Mouse (Mus musculus) olfactory bulb, adult 2 months (tissue): ENCODE measurements around the gene Coro2a. TPM values are rescaled to one million over a fixed set of nuclear protein-coding genes. Genes with fewer than 3 reads are reported as not detected.

Experiments used
- H3K27ac ChIP-seq: fragments of 200-500 bp; 2 replicates; pipeline ENCODE4 v1.5.1; 2012; ENCODE audit warnings: low read depth, low read length; ENCODE audit not compliant: insufficient read depth
- H3K4me1 ChIP-seq: fragments of 200-500 bp; 2 replicates; pipeline ENCODE4 v1.6.1; 2012; ENCODE audit warnings: low read length; ENCODE audit not compliant: control insufficient read depth, insufficient read depth
- H3K4me3 ChIP-seq: fragments of 200-500 bp; 2 replicates; pipeline ENCODE4 v1.5.1; 2012; ENCODE audit warnings: mild to moderate bottlenecking, low read depth, low read length, moderate library complexity; ENCODE audit not compliant: insufficient read depth
- CTCF ChIP-seq: fragments of 200-500 bp; IDR thresholded peaks from 2 replicates; pipeline ENCODE4 v1.5.1; 2012; ENCODE audit warnings: low read depth, mild to moderate bottlenecking, low read length, moderate library complexity; ENCODE audit not compliant: insufficient read depth
- POLR2A ChIP-seq: fragments of 200-500 bp; IDR thresholded peaks from 2 replicates; pipeline ENCODE4 v1.6.1; 2012; ENCODE audit warnings: mild to moderate bottlenecking, low read depth, low read length, moderate library complexity; ENCODE audit not compliant: insufficient read depth
- WGBS: fragments of 180-500 bp; shearing (Covaris S2); methylation state at CpG from one replicate; pipeline ENCODE4 v1.1.7; 2018; 5-methylcytosine and 5-hydroxymethylcytosine counted together
- polyA plus RNA-seq: library from polyadenylated mRNA; stranded (reverse); fragments of >200 nt; gene quantifications from 2 replicates; pipeline ENCODE4 v1.2.4, GENCODE M21; 2012; ENCODE audit warnings: low replicate concordance; ENCODE audit not compliant: missing spikeins, insufficient read depth, insufficient read length

The Coro2a gene
- polyA plus RNA-seq, 1 experiment: not detected

DNA sequence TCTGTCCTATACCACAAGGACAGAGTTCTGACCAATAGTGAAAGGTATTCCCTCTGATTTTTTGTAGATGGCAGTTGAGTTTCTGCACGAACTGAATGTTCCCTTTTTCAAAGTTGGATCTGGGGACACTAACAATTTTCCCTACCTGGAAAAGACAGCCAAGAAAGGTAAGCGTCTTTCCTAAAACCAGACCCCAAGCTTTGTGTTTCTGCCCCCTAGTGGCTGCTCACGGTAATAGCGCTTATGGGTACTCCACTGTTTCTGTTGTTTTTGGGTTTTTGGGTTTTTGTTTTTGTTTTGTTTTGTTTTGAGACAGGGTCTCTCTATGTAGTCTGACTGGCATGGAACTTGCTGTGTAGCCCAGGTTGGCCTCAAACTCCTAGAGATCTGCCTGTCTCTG, 103.0 kb downstream of the Coro2a start:
- Histone ChIP-seq H3K27ac (no peak overlapping the region), H3K4me3 (no peak overlapping the region), H3K4me1 (no peaks in the 10 kb centered on the region)
- 17% methylated on average over 4 of the region's 4 CpGs for WGBS
- TF ChIP-seq POLR2A (no peak), CTCF (no peak)

DNA sequence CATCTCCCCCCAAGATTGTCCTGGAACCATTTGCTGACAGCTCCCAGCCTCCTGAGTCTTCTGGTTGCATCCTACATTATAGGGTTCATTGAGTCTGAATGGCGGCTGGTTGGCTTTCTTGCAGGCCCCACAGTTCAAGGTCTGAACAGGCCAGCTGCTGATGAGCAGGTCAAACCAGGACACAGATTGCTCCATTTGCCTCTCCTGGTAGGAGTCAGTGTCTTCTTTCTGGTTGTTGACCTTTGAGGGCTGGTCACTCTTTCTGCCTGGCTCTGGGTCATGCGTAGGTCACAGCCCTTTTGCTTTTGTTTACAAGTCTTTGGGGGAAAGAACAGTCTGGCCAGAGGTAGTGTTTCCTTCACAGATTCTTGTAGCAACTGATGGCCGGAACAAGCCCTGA, 103.5 kb downstream of the Coro2a start:
- Histone ChIP-seq H3K4me3 (no peak overlapping the region), H3K27ac (no peak overlapping the region), H3K4me1 (no peaks in the 10 kb centered on the region)
- TF ChIP-seq CTCF: no peak
- no peak for TF ChIP-seq POLR2A
- WGBS: 87% methylated on average over 3 of the region's 3 CpGs

DNA sequence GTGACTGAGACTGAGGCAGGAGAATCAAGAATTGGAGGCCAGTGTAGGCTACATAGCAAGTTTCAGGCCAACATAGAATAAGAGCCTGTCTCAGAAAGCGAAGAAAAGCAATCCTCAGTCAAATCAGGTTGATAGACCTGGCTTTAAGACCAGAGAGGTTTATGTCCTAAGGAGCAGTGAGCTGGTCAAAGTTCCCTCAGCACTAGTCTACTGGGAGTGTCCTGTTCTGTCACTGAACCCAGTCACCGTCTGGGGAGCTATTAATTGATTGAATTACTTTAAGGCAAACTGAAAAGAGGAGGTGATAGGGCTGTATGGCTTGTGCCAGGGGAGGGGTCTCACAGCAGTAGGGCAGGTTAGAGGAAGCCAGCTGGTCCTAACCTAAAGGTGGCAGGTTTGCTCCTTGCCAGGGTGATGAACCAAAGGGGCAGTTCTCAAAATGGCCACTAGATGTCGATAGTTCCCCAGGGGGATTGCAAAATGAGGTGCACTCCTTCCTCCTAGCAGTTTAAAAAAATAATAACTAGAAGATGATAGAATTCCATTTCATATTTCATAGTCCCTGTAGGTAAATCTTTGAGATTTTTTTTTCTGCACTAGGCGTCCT, 104.6 kb downstream of the Coro2a start:
- no peak overlapping the region for H3K4me3 ChIP-seq
- H3K4me1 ChIP-seq: no peaks in the 10 kb centered on the region
- no peak overlapping the region for H3K27ac ChIP-seq
- WGBS: 53% methylated on average over 4 of the region's 4 CpGs
- TF ChIP-seq CTCF (peak; percentile 32; the same call in 1 of the 2 replicates), POLR2A (no peak)

DNA sequence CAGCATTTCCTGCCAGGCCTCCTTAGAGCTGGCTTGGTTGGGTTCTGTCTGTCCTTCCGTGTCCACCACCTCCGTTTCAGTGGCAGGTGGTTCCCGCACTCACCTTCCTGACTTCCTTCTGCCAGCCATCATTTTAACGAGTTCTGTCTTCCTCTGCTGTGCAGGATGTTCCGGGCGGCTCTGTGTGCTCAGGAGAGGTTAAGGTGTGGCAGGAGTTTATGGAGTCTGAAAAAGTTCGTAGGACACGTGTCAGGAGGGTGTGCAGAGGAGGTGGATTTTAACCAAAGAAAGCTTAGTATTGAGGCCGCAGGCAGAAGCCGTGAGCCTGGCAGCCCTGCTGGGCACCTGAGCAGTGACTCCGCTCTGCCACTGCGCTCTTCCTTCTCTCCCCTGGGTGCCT, 106.5 kb downstream of the Coro2a start:
- H3K27ac ChIP-seq: no peak overlapping the region
- H3K4me1 ChIP-seq: no peaks in the 10 kb centered on the region
- 92% methylated on average over 12 of the region's 12 CpGs for WGBS
- TF ChIP-seq CTCF: no peak
- TF ChIP-seq POLR2A: no peak
- H3K4me3 ChIP-seq: no peak overlapping the region

DNA sequence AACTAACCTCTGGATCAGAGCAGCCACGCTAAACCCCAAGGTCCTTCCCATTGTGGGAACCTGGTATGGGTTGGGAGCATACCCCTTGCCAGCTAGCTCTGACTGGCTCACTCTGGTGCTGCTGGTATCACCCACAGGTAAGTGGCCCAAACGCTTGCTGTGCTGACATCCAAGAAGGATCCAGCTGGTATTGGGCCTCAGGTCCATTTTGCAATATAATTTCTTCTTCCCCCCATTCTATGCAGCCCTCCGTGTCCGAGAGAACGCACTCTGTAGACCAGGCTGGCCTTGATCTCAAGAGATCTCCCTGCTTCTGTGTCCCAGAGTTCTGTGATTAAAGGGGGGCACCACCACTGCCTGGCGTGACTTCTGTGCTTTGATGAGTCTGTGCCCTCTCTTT, 108.9 kb downstream of the Coro2a start:
- TF ChIP-seq CTCF (no peak), POLR2A (no peak)
- Histone ChIP-seq H3K4me3 (no peak overlapping the region), H3K4me1 (no peaks in the 10 kb centered on the region), H3K27ac (no peak overlapping the region)
- 99% methylated on average over 6 of the region's 6 CpGs for WGBS

DNA sequence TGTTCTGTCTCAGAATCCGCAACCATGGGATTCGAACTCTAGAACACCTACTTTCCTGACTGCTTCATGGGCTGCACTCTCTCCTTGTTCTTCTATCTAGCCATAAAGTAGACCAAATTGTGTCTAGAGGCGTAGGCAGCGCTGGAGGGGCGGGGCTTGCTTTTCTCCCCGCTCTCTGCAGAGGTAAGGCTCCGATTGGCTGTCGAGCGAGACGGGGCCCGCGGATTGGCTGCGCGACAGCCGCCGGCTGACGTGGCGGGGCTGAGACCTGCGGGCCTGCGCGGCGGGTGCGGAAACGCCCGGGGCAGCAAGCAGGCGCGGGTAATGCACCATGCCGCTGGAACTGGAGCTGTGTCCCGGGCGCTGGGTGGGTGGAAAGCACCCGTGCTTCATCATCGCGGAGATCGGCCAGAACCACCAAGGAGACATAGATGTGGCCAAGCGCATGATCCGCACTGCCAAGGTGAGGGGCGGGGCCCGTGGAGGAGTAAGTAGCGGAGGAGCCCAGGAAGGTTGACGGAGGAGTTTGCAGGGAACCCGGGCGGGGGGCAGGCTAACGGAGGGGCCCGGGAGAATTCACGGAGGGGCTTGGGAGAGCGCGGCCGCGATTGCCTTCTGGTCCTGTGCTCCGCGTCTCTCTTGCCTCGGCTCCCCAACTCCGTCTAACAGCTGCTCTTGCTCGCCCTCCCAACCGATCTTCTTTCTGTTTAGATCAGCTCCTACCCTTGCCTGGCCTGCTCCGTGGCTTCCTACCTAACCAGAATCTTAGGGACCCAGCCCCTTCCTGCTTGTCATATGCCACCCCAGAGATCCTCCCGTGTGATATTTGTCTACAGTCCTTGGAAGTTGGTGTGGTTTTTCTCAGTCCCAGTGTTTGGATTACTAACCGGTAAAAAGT, 112.7 kb downstream of the Coro2a start, which contains the start of gene Nans:
TSS of gene Nans (plus strand) at position 221 of the 898 bp plus-strand sequence.
- H3K27ac ChIP-seq: no peak within 1 kb of the TSS
- H3K4me1 ChIP-seq: no peaks in the 10 kb centered on the region
- under 1% methylated on average over 58 of the region's 58 CpGs for WGBS
- TF ChIP-seq CTCF (no peak), POLR2A (peak; percentile 46; the same call in 1 of the 2 replicates)
- H3K4me3 ChIP-seq: peak within 1 kb of the TSS; percentile 78

DNA sequence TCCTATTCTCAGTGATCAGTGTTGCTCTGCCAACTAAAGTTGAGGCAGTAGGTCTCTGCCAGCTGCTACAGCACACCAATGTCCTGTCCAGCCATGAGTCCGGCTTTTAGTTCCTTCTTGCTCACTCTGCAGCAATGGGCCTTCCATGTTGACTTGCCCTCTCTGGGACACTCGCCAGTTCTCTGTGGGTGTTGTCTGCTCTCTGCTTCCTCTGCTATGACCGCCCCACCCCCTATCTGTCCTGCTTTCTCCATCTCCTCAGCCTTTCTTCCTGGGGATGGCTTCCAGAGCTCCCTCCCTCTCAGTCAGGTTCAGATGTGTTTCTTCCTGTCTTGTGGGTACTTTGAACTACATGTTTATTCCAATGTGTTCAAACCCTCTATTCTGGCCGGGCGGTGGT, 114.7 kb downstream of the Coro2a start:
- H3K4me1 ChIP-seq: no peaks in the 10 kb centered on the region
- WGBS: 87% methylated on average over 5 of the region's 5 CpGs
- no peak overlapping the region for H3K4me3 ChIP-seq
- H3K27ac ChIP-seq: no peak overlapping the region
- TF ChIP-seq POLR2A: no peak

Other genes with a start within 250 kb of the Coro2a start
- not detected in 2 replicates for gene Trmo, start 212.8 kb downstream of the Coro2a start, polyA plus RNA-seq
- not detected in 2 replicates for gene Hemgn, start 188.7 kb downstream of the Coro2a start, polyA plus RNA-seq
- not detected in 2 replicates for gene Anp32b, start 151.3 kb downstream of the Coro2a start, polyA plus RNA-seq
- not detected in 2 replicates for gene Nans, start 113.0 kb downstream of the Coro2a start, polyA plus RNA-seq
- gene Trim14, start 66.1 kb downstream of the Coro2a start, polyA plus RNA-seq: not detected in 2 replicates
- not detected in 2 replicates for gene Tbc1d2, start 48.0 kb upstream of the Coro2a start, polyA plus RNA-seq